Mouse (Mus musculus): Measurements from ENCODE around the gene BC025920. TPM values are rescaled to one million over a fixed set of nuclear protein-coding genes. Genes with fewer than 3 reads are reported as not detected.
A peak's percentile ranks its signal among the peaks of the same experiment; 100 is the strongest.

The BC025920 gene
- total and polyA plus RNA-seq, 3 experiments = 1.4 to 2.3 (median 1.6) TPM

- Histone ChIP-seq H3K9ac (ENCODE audit: insufficient read depth, low read depth) (peak overlapping the region; percentile 39; the same call in 1 of the 2 replicates), H3K9me3 (replicated peaks; ENCODE audit: low read length) (no peaks in the 10 kb centered on the region), H3K79me2 (replicated peaks; ENCODE audit: control insufficient read depth, extremely low read depth, insufficient read depth, poor library complexity, severe bottlenecking) (no peaks in the 10 kb centered on the region), H3K4me2 (ENCODE audit: insufficient read depth, low read depth, poor library complexity, severe bottlenecking) (peak overlapping the region; percentile 91), H3K4me3 (replicated peaks in 1 of 3; ENCODE audit: low read depth in 2 of 3, low read length in 2 of 3, poor library complexity in 1 of 3) (peak overlapping the region; percentile 52 to 68 (median 56)), H3K27me3 (replicated peaks) (peaks cover 22% of the 10 kb centered on the region), H3K36me3 (replicated peaks in 1 of 2; ENCODE audit: control insufficient read depth in 1 of 2, insufficient read depth in 1 of 2, low read length in 1 of 2) (peaks cover 6 to 27% of the 10 kb centered on the region in 2 experiments), H3K4me1 (ENCODE audit: control insufficient read depth in 1 of 2, insufficient read depth in 2 of 2) (peaks cover 16 to 35% of the 10 kb centered on the region in 2 experiments), H3K27ac (ENCODE audit: insufficient read depth, low read depth) (peak overlapping the region; percentile 55; the same call in 1 of the 2 replicates)
- no peak for TF ChIP-seq GABPA (IDR thresholded peaks at IDR 0.05; ENCODE audit: insufficient replicate concordance, low read depth, low read length)
- TF ChIP-seq ZNF384 (IDR thresholded peaks at IDR 0.05; ENCODE audit: low read depth, low read length) = no peak
- TF ChIP-seq USF2 (conservative IDR thresholded peaks at IDR 0.05; ENCODE audit: low read depth, low read length) = no peak
- TF ChIP-seq CHD2 (IDR thresholded peaks at IDR 0.05; ENCODE audit: low read length) = peak; percentile 94
- no peak for TF ChIP-seq TBP (conservative IDR thresholded peaks at IDR 0.05; ENCODE audit: low read depth, low read length)
- TF ChIP-seq HCFC1 (IDR thresholded peaks at IDR 0.05; ENCODE audit: low read depth, low read length) = peak; percentile 65
- peak; percentile 86 for TF ChIP-seq SIN3A (IDR thresholded peaks at IDR 0.05; ENCODE audit: low read length)
- TF ChIP-seq MXI1 (IDR thresholded peaks at IDR 0.05; ENCODE audit: low read depth, low read length) = peak; percentile 87
- TF ChIP-seq ZMIZ1 (IDR thresholded peaks at IDR 0.05; ENCODE audit: low read depth, low read length) = 0 out of 2 replicates have a peak, but pooled peaks have one; percentile 41
- TF ChIP-seq CHD1 (IDR thresholded peaks at IDR 0.05; ENCODE audit: low read depth, low read length) = peak; percentile 80
- TF ChIP-seq SMC3 (IDR thresholded peaks at IDR 0.05; ENCODE audit: low read depth, low read length) = peak; percentile 80
- peak; percentile 70 for TF ChIP-seq NRF1 (IDR thresholded peaks at IDR 0.05; ENCODE audit: low read depth, low read length)
- TF ChIP-seq MEF2A (IDR thresholded peaks at IDR 0.05; ENCODE audit: borderline replicate concordance, low read depth, low read length) = peak; percentile 60
- 0 out of 2 replicates have a peak, but pooled peaks have one; percentile 48 for TF ChIP-seq MAFK (IDR thresholded peaks at IDR 0.05; ENCODE audit: insufficient replicate concordance, low read length)
- TF ChIP-seq POLR2AphosphoS2 (IDR thresholded peaks at IDR 0.05; ENCODE audit: low read depth, low read length) = 0 out of 2 replicates have a peak, but pooled peaks have one; percentile 48
- peak; percentile 75 for TF ChIP-seq IRF4 (IDR thresholded peaks at IDR 0.05; ENCODE audit: low read depth, low read length)
- no peak for TF ChIP-seq USF1 (IDR thresholded peaks at IDR 0.05; ENCODE audit: low read depth, low read length)
- peak; percentile 24; the same call in 1 of the 2 replicates for TF ChIP-seq E2F4 (IDR thresholded peaks at IDR 0.05; ENCODE audit: insufficient replicate concordance, low read depth, low read length)
- peak; percentile 58 for TF ChIP-seq EP300 (IDR thresholded peaks at IDR 0.05; ENCODE audit: low read length)
- TF ChIP-seq ELF1 (IDR thresholded peaks at IDR 0.05; ENCODE audit: low read depth, low read length) = peak; percentile 91
- TF ChIP-seq MAX (IDR thresholded peaks at IDR 0.05; ENCODE audit: low read length) = peak; percentile 80; the same call in 1 of the 2 replicates
- TF ChIP-seq RAD21 (IDR thresholded peaks at IDR 0.05; ENCODE audit: low read depth, low read length) = peak; percentile 79
- TF ChIP-seq TCF12 (IDR thresholded peaks at IDR 0.05; ENCODE audit: low read depth, low read length) = peak; percentile 58
- no peak for TF ChIP-seq ZKSCAN1 (IDR thresholded peaks at IDR 0.05; ENCODE audit: borderline replicate concordance, low read depth, low read length)
- TF ChIP-seq JUND (conservative IDR thresholded peaks at IDR 0.05; ENCODE audit: low read depth, low read length) = no peak
- TF ChIP-seq CTCF (conservative IDR thresholded peaks at IDR 0.05 in 1 of 2, IDR thresholded peaks at IDR 0.05 in 1 of 2; ENCODE audit: low read depth in 2 of 2, low read length in 2 of 2) = peak; percentile 30 to 89; a peak in 3 of 4 replicates
- peak; percentile 98 for TF ChIP-seq MAZ (IDR thresholded peaks at IDR 0.05; ENCODE audit: low read depth, low read length)
- peak; percentile 68 for TF ChIP-seq BHLHE40 (IDR thresholded peaks at IDR 0.05; ENCODE audit: low read depth, low read length)
- TF ChIP-seq RCOR1 (conservative IDR thresholded peaks at IDR 0.05; ENCODE audit: low read depth, low read length) = peak; percentile 69; the same call in 1 of the 2 replicates
- TF ChIP-seq UBTF (IDR thresholded peaks at IDR 0.05; ENCODE audit: low read depth, low read length) = no peak; the same call in 1 of the 2 replicates
- peak; percentile 65; the same call in 1 of the 2 replicates for TF ChIP-seq MYC (IDR thresholded peaks at IDR 0.05; ENCODE audit: low read depth, low read length)
- 0 out of 2 replicates have a peak, but pooled peaks have one; percentile 36 for TF ChIP-seq KAT2A (IDR thresholded peaks at IDR 0.05; ENCODE audit: insufficient replicate concordance, low read length)
- peak; percentile 18 for TF ChIP-seq ZC3H11A (IDR thresholded peaks at IDR 0.05; ENCODE audit: low read depth, low read length)
- TF ChIP-seq POLR2A (IDR thresholded peaks at IDR 0.05; ENCODE audit: low read depth, low read length) = peak; percentile 38; the same call in 1 of the 2 replicates
- TF ChIP-seq PAX5 (IDR thresholded peaks at IDR 0.05; ENCODE audit: low read length) = no peak
- peak; percentile 49 for TF ChIP-seq ETS1 (conservative IDR thresholded peaks at IDR 0.05; ENCODE audit: low read depth, low read length)
- TF ChIP-seq NELFE (IDR thresholded peaks at IDR 0.05; ENCODE audit: low read depth, low read length) = peak; percentile 74
- no peak for TF ChIP-seq JUN (IDR thresholded peaks at IDR 0.05; ENCODE audit: insufficient read depth, low read depth, low read length)
- in situ Hi-C loops (cut with MboI; ENCODE audit: low pct_ligation_motif_present, low pct_unique_long_range_greater_than_20kb, low sequenced_read_pairs) (loop anchor here (5.0 to 10.0 kb wide), 2 partner anchors 43 to 110 kb away; partner anchors contain the start of gene Ncln), dilution Hi-C loops (cut with MboI; ENCODE audit: extremely low pct_ligation_motif_present, extremely low pct_unique_long_range_greater_than_20kb, low sequenced_read_pairs) (no loop called here)
- DNase-seq (ENCODE audit: extremely low read depth) = peak; percentile 92
Observed at GRCm38 (mm10) chr10:81604968-81605665, 953 bp upstream of the BC025920 start.

All from CH12.LX (cell line).